Mouse (Mus musculus): ENCODE measurements at regions not wholly inside any gene's neighbourhood (a gene's known extent, or its start where the extent isn't known, plus 50 kb on each side); places are given as distances from the start of the nearest gene placed in this dataset.

GRCm38 (mm10) chr12:57928030-57928429 is 283.5 kb upstream of the Sstr1 start:
- H3K36me3 ChIP-seq: no peaks in the 10 kb centered on the region
- no peak for ATAC-seq (replicated peaks; ENCODE audit: low FRiP score)

DNA sequence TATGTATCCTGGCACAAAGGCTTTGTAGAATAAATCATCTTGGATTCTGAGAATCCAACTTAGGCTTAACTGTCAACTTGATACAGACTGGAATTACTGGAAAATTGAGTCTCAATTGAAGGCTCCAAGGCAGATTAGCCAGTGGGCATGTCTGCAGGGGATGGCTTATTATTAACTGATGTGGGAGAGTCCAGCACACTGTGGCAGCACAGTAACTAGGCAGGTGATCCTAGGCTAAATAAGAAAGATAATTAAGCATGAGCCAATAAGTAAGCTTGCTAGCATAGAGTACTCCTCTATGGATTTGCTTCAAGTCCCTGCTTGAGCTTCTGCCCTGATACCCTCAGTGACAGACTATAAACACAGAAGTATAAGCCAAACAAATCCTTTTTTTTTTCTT is 279.7 kb upstream of the Sstr1 start:
- H3K36me3 ChIP-seq: no peaks in the 10 kb centered on the region
- H3K4me3 ChIP-seq (replicated peaks): no peak overlapping the region
- ATAC-seq (replicated peaks; ENCODE audit: low FRiP score): peak; percentile 93
- no peaks in the 10 kb centered on the region for H3K4me1 ChIP-seq
- H3K4me2 ChIP-seq: no peak overlapping the region
- H3K27ac ChIP-seq: no peak overlapping the region
- H3K9ac ChIP-seq: no peak overlapping the region
- H3K9me3 ChIP-seq (replicated peaks): no peaks in the 10 kb centered on the region
- H3K27me3 ChIP-seq: no peaks in the 10 kb centered on the region

More at GRCm38 (mm10) chr12:57928030-57928429, 283.5 kb upstream of the Sstr1 start:
- H3K27me3 ChIP-seq: no peaks in the 10 kb centered on the region
- no peak overlapping the region for H3K9ac ChIP-seq
- H3K4me3 ChIP-seq (replicated peaks): no peak overlapping the region
- H3K27ac ChIP-seq: no peak overlapping the region
- H3K9me3 ChIP-seq (replicated peaks): no peaks in the 10 kb centered on the region
- 93% methylated on average over 5 of the region's 5 CpGs for WGBS
- H3K4me1 ChIP-seq: no peaks in the 10 kb centered on the region
- H3K4me2 ChIP-seq: no peak overlapping the region

DNA sequence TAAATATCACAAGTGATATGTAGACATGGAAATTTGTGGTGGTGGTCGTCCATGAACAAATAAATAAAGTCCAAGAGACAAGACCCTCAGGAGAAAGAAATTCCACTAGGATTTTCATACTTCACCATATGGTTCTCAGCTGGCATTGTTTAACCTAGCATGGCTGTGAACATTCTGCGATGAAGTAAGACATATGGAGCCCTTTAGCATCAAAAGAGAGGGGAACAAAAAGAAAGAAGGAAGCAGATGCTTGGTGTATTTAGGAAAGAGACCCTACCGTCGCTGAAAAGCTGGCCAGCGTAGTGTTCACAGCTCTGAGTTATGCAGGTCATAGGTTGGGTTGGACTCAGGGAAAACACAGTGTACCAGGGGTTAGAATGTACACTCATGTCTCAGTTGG is 261.7 kb upstream of the Sstr1 start:
- H3K4me3 ChIP-seq (replicated peaks): no peak overlapping the region
- ATAC-seq (replicated peaks; ENCODE audit: low FRiP score): no peak
- WGBS: 64% methylated on average over 5 of the region's 5 CpGs

GRCm38 (mm10) chr12:57958527-57958926 is 253.0 kb upstream of the Sstr1 start:
- Histone ChIP-seq H3K27ac (no peak overlapping the region), H3K9me3 (replicated peaks) (no peaks in the 10 kb centered on the region), H3K27me3 (no peaks in the 10 kb centered on the region), H3K9ac (no peak overlapping the region), H3K4me3 (replicated peaks) (no peak overlapping the region), H3K36me3 (no peaks in the 10 kb centered on the region), H3K4me2 (no peak overlapping the region), H3K4me1 (no peaks in the 10 kb centered on the region)
- WGBS: 89% methylated on average over 2 of the region's 2 CpGs
- ATAC-seq (replicated peaks; ENCODE audit: low FRiP score): no peak

More for the DNA sequence above, 261.7 kb upstream of the Sstr1 start:
- Histone ChIP-seq H3K27me3 (no peaks in the 10 kb centered on the region), H3K9me3 (replicated peaks) (no peaks in the 10 kb centered on the region), H3K27ac (no peak overlapping the region), H3K4me1 (no peaks in the 10 kb centered on the region), H3K36me3 (no peaks in the 10 kb centered on the region), H3K4me2 (no peak overlapping the region), H3K9ac (no peak overlapping the region)

- H3K4me1 ChIP-seq: no peaks in the 10 kb centered on the region
- H3K4me3 ChIP-seq (replicated peaks): no peak overlapping the region
- H3K9ac ChIP-seq: no peak overlapping the region
- H3K27ac ChIP-seq: no peak overlapping the region
- WGBS: 80% methylated on average over 6 of the region's 6 CpGs
- no peaks in the 10 kb centered on the region for H3K9me3 ChIP-seq (replicated peaks)
- H3K27me3 ChIP-seq: no peaks in the 10 kb centered on the region
- ATAC-seq (replicated peaks; ENCODE audit: low FRiP score): no peak
- no peak overlapping the region for H3K4me2 ChIP-seq
- H3K36me3 ChIP-seq: no peaks in the 10 kb centered on the region
Observed at GRCm38 (mm10) chr12:57960171-57960570, 251.4 kb upstream of the Sstr1 start.

GRCm38 (mm10) chr12:57969168-57969567 is 242.4 kb upstream of the Sstr1 start:
- whole genome bisulfite sequencing: 52% methylated on average over 3 of the region's 3 CpGs
- no peak overlapping the region for H3K27ac ChIP-seq
- no peak overlapping the region for H3K4me2 ChIP-seq
- H3K27me3 ChIP-seq: no peaks in the 10 kb centered on the region
- H3K9ac ChIP-seq: no peak overlapping the region
- no peaks in the 10 kb centered on the region for H3K9me3 ChIP-seq (replicated peaks)
- no peaks in the 10 kb centered on the region for H3K36me3 ChIP-seq
- H3K4me1 ChIP-seq: no peaks in the 10 kb centered on the region
- ATAC-seq (replicated peaks; ENCODE audit: low FRiP score): no peak
- no peak overlapping the region for H3K4me3 ChIP-seq (replicated peaks)

DNA sequence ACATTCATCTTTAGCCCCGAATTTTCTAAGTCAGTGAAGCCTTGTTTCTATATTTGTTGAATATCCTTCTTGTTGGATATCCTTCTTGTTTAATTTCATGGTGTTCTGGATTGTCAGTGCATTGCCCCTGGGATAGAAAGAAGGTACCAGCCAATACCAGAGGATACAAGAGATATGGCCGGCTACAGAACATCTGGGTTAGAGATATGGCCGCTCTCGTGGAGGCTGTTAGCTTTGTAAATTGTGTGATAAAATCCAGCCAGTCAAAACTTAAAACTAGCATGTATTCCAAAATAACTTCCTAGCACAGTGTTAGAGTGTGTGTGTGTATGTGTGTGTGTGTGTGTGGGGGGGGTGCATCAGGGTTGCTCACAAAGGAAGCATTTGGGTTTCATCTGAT is 241.4 kb upstream of the Sstr1 start:
- Histone ChIP-seq H3K4me3 (replicated peaks) (no peak overlapping the region), H3K27me3 (no peaks in the 10 kb centered on the region), H3K36me3 (no peaks in the 10 kb centered on the region), H3K27ac (no peak overlapping the region), H3K9ac (no peak overlapping the region), H3K4me1 (no peaks in the 10 kb centered on the region), H3K4me2 (no peak overlapping the region), H3K9me3 (replicated peaks) (no peaks in the 10 kb centered on the region)
- 85% methylated on average over 4 of the region's 4 CpGs for WGBS
- no peak for ATAC-seq (replicated peaks; ENCODE audit: low FRiP score)

DNA sequence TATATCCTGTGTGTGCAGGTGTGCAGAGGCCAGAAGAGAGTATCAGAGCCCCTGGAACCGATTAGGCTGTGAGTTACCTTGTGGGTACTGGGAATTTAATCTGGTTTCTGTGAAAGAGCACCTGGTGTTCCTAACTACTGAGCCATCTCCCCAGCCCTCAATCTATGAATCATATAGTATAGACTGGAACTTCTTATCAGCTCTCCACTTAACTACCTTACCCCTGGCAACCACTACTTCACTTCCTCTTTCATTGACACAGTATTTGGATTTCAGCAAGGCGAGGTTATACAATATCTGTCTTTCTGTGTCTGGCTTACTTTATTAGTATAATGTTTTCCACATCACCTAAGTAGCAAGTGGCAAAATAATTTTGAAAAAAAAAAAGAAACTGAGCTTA is 239.1 kb upstream of the Sstr1 start:
- Histone ChIP-seq H3K27me3 (no peaks in the 10 kb centered on the region), H3K9ac (no peak overlapping the region), H3K4me2 (no peak overlapping the region), H3K4me3 (replicated peaks) (no peak overlapping the region), H3K36me3 (no peaks in the 10 kb centered on the region), H3K4me1 (no peaks in the 10 kb centered on the region), H3K27ac (no peak overlapping the region), H3K9me3 (replicated peaks) (no peaks in the 10 kb centered on the region)
- ATAC-seq (replicated peaks; ENCODE audit: low FRiP score): no peak
- WGBS: 71% methylated on average over 2 of the region's 2 CpGs

Data from kidney, embryonic 15.5 days (tissue).